Mouse (Mus musculus) heart, embryonic 10.5 days (tissue): ENCODE results near the gene Syce2. TPM values are rescaled to one million over a fixed set of nuclear protein-coding genes. Genes with fewer than 3 reads are reported as not detected.

Source experiments
- DNase-seq: peaks from one replicate; pipeline ENCODE4 v3.0.0-alpha.2; 2017; ENCODE audit warnings: low spot score
- H3K27ac ChIP-seq: fragments of 300-500 bp; sonication (generic); 2 replicates; pipeline ENCODE4 v1.5.1; 2016; ENCODE audit warnings: mild to moderate bottlenecking
- H3K27me3 ChIP-seq: fragments of 300-500 bp; sonication (generic); 2 replicates; pipeline ENCODE4 v1.6.1; 2016; ENCODE audit warnings: mild to moderate bottlenecking; ENCODE audit not compliant: poor library complexity, insufficient read depth, severe bottlenecking
- H3K36me3 ChIP-seq: fragments of 300-500 bp; sonication (generic); 2 replicates; pipeline ENCODE4 v1.6.1; 2016; ENCODE audit warnings: mild to moderate bottlenecking, moderate library complexity
- H3K4me1 ChIP-seq: fragments of 300-500 bp; sonication (generic); 2 replicates; pipeline ENCODE4 v1.6.1; 2016; ENCODE audit warnings: mild to moderate bottlenecking
- H3K4me3 ChIP-seq: fragments of 300-500 bp; sonication (generic); 2 replicates; pipeline ENCODE4 v1.5.1; 2016; ENCODE audit warnings: mild to moderate bottlenecking, moderate library complexity
- H3K9me3 ChIP-seq: fragments of 300-500 bp; sonication (generic); 2 replicates; pipeline ENCODE4 v1.6.1; 2016; ENCODE audit warnings: mild to moderate bottlenecking, moderate library complexity
- WGBS: fragments of 180-500 bp; shearing (Covaris S2); methylation state at CpG from one replicate; pipeline ENCODE4 v1.1.7; 2016; 5-methylcytosine and 5-hydroxymethylcytosine counted together
- polyA plus RNA-seq: library from polyadenylated mRNA; unstranded; fragments of >200 nt; fragmentation: Nextera tagmentation; extraction: Ambion mirVana; gene quantifications from 2 replicates; pipeline ENCODE4 v1.2.1, GENCODE M21; 2016

Syce2 gene
- polyA plus RNA-seq, 1 experiment from 2014 or later, result 64.6 TPM

DNA sequence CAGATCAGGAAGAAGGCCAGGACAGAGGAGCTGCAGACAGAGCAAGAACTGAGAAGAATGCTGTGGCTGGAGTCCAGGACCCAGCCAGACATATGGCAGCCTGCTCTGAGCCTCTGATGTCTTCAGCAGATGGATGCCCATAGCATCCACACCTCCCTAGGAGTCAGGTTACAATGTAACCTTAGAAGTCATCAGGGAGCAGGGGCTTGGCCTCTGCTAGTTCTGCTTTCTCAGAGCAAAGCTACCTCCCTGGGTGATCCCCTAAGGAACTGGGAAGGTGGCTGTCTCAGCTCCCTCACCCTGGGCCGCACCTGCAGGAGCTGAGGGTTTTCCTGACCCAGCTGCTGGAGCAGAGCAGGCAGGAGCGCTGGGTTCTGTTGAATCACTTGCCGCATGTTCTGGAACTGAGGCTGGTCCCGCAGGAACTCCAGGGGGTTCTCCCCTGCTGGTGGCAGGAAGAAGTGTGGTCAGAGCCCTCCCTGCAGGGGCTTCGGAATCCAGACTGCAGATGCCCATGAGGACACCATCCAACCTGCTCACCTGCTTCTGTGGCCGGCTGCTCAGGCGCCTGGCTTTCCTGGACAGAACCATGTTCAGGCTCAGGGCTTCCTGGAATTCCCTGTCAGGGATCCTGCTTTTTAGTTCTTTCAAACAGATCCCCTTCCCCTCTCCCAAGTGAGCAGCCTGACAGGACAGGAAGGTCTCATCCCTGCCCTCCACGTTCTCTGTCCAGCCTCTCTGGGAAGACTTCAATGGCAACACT lies 34.6 kb upstream of the Syce2 start:
- DNase-seq, result no peak
- H3K4me3 ChIP-seq, result peak overlapping the region; percentile 15; the same call in 1 of the 2 replicates
- H3K9me3 ChIP-seq, result no peaks in the 10 kb centered on the region
- peaks cover 62% of the 10 kb centered on the region for H3K36me3 ChIP-seq
- H3K4me1 ChIP-seq, result peaks cover 39% of the 10 kb centered on the region
- 52% methylated on average over 8 of the region's 8 CpGs for WGBS
- peak overlapping the region; percentile 64; the same call in 1 of the 2 replicates for H3K27ac ChIP-seq
- H3K27me3 ChIP-seq, result no peaks in the 10 kb centered on the region

DNA sequence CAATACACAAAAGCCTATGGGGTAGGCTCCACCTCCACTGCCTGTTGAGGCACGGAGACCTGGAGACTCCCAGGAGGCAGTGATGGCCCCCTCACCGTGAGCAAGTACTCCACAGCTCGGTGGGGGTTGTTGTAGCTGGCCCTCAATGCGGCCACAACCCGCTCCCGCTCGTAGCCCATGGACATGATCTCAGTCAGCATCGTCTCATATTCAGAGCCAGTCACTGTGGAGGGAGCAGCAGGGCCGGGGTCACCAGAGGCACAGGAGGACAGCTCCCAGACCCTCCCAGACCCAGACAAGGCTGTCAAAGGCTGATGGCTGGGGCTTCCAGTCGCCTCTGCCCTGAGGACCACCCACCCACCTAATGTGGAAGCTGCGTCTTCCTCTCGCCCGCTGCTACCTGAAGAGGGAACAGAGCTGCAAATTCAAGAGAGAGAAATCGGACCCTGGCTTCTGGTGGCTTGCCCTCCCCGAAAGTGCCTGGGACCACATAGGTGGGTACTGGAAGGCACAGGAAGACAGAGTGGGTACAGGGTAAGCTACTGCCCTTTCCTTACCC lies 33.9 kb upstream of the Syce2 start:
- Histone ChIP-seq H3K4me3 (peak overlapping the region; percentile 15; the same call in 1 of the 2 replicates), H3K27ac (peak overlapping the region; percentile 64), H3K9me3 (no peaks in the 10 kb centered on the region), H3K36me3 (peaks cover 69% of the 10 kb centered on the region), H3K4me1 (peaks cover 40% of the 10 kb centered on the region), H3K27me3 (no peaks in the 10 kb centered on the region)
- DNase-seq, result no peak
- 83% methylated on average over 15 of the region's 15 CpGs for WGBS

DNA sequence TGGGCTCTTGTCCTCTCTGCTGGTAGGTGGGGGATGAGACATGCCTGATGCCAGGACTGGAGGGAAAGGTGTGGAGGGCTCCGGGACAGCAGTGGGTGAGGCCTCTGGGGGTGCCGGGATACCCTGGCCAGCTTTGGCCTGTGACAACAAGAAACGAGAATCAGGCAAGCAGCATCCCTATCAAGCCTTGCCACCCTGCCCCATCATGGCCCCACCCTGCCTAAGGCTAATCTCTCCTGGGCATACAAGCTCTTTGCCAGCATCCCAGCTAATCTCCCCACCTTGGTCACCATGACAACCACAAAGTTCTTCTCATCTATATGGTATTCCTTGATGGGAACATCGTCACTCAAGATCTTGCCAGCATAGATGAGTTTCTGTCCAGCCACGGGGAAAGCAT lies 33.4 kb upstream of the Syce2 start:
- no peak overlapping the region for H3K4me3 ChIP-seq

DNA sequence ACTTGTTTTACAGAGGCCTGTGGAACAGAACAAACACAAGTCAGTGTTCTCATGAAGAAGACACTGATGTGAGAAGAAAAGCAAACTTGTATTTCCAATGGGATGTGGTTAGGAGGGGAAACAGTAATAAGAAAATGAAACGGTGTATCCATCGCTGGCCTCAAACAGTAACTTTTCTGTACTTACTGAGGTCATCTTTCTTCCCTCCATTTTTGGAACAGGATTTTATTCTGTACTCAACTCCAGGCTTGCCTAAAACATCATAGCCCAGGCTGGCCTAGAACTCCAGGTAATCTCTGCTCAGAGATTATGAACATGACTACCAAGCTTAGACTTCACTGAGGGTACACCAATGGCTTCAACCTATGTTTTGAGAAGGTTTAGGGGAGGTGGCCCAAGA lies 32.5 kb upstream of the Syce2 start:
- H3K36me3 ChIP-seq, result peaks cover 75% of the 10 kb centered on the region
- peak overlapping the region; percentile 88 for H3K4me3 ChIP-seq
- H3K27ac ChIP-seq, result peak overlapping the region; percentile 97; the same call in 1 of the 2 replicates
- H3K9me3 ChIP-seq, result no peaks in the 10 kb centered on the region
- 89% methylated on average over 2 of the region's 2 CpGs for WGBS
- no peak for DNase-seq
- H3K27me3 ChIP-seq, result no peaks in the 10 kb centered on the region
- H3K4me1 ChIP-seq, result peaks cover 35% of the 10 kb centered on the region

More for the DNA sequence above, 33.4 kb upstream of the Syce2 start:
- WGBS, result 87% methylated on average over 5 of the region's 5 CpGs
- H3K27ac ChIP-seq, result no peak overlapping the region
- peak; percentile 84 for DNase-seq
- no peaks in the 10 kb centered on the region for H3K9me3 ChIP-seq
- H3K4me1 ChIP-seq, result peaks cover 37% of the 10 kb centered on the region
- no peaks in the 10 kb centered on the region for H3K27me3 ChIP-seq
- peaks cover 74% of the 10 kb centered on the region for H3K36me3 ChIP-seq

DNA sequence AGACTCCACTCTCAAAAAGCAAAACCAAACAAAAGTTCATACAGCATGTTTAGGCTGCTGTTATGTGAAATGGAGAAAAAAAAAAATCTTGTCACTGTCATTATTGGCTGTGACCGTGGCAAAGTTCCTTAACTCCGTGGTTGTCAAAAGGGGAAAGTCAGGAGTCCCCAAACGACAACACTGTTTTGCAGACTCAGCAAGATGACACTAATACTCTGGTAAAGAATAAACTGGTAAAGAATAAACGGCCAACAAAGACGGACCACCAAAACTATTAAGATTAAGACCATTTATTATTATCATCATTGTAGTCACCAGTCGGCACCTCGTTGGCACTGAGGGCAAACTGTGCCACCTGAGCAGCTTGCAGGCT lies 32.0 kb upstream of the Syce2 start:
- H3K36me3 ChIP-seq, result peaks cover 75% of the 10 kb centered on the region
- WGBS, result 5% methylated on average over 7 of the region's 7 CpGs
- peaks cover 36% of the 10 kb centered on the region for H3K4me1 ChIP-seq

DNA sequence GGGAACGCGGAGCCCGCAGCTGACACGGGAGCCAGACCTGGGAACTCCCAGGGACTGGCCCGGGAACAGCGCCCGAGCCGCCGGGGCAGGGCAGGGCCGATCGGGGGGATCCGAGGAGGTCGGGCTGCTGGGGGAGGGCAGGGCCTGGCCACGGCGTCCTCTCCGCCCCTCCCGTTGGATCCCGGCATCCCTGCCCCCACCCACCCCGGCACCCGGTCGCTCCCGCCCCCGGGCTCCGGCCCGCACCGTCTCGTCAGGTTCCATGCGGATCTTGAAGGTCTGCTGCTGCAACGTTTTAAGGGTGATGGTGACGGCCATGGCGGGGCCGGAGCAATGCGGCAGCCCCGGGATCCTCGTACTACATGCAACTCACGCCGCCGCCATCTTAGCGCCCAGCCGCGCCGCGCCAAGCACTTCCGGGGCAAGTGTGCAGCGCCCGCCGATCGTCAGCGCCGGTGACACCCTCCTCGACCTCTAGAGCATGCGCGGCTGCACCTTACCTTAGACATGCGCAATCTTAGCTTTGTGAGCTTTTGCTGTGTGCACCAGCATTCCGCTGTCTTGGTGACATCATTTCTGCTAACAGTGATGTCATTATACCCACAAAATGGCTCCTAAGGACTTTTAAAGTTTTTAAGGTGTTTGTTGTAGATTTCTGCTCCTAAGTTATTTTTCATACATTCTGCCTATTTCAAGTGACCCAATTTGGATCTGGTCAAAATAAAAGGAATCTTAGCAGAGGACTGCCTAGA lies 31.5 kb upstream of the Syce2 start, which contains the start of gene Rad23a:
Gene Rad23a, minus strand, starts transcription at position 418 of the 752 bp plus-strand sequence.
- Histone ChIP-seq H3K9me3 (no peaks in the 10 kb centered on the region), H3K36me3 (peaks cover 76% of the 10 kb centered on the region), H3K4me1 (peaks cover 39% of the 10 kb centered on the region), H3K27me3 (no peaks in the 10 kb centered on the region), H3K27ac (peak within 1 kb of the TSS; percentile 97), H3K4me3 (peak within 1 kb of the TSS; percentile 88)
- WGBS, result under 1% methylated on average over 55 of the region's 55 CpGs
- peak; percentile 97 for DNase-seq

More for the DNA sequence above, 32.0 kb upstream of the Syce2 start:
- no peak for DNase-seq
- H3K9me3 ChIP-seq, result no peaks in the 10 kb centered on the region
- peak overlapping the region; percentile 88 for H3K4me3 ChIP-seq
- peak overlapping the region; percentile 97 for H3K27ac ChIP-seq
- H3K27me3 ChIP-seq, result no peaks in the 10 kb centered on the region

DNA sequence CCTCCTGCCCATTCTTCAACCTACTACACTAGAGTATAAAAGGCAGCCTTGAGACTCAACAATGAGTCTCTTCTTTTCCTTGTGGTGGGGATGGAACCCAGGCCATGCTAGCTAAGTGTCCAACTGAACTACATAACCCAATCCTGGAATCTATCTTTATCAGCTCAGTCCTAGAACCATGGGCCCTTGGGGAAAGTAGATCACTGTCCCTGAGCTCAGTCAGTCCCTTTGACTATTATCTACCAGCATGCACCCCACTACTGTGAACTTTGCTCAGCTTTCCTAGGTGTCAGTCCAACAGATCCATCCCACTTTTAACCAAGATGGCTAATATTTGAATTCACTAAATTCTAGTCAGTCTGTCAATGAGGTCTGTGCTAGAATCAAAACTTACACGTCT lies 30.4 kb upstream of the Syce2 start:
- 77% methylated on average over 1 of the region's 1 CpGs for WGBS
- peaks cover 71% of the 10 kb centered on the region for H3K36me3 ChIP-seq
- H3K27me3 ChIP-seq, result no peaks in the 10 kb centered on the region
- H3K4me1 ChIP-seq, result peaks cover 39% of the 10 kb centered on the region
- H3K4me3 ChIP-seq, result no peak overlapping the region
- no peak for DNase-seq
- H3K9me3 ChIP-seq, result no peaks in the 10 kb centered on the region
- H3K27ac ChIP-seq, result no peak overlapping the region

DNA sequence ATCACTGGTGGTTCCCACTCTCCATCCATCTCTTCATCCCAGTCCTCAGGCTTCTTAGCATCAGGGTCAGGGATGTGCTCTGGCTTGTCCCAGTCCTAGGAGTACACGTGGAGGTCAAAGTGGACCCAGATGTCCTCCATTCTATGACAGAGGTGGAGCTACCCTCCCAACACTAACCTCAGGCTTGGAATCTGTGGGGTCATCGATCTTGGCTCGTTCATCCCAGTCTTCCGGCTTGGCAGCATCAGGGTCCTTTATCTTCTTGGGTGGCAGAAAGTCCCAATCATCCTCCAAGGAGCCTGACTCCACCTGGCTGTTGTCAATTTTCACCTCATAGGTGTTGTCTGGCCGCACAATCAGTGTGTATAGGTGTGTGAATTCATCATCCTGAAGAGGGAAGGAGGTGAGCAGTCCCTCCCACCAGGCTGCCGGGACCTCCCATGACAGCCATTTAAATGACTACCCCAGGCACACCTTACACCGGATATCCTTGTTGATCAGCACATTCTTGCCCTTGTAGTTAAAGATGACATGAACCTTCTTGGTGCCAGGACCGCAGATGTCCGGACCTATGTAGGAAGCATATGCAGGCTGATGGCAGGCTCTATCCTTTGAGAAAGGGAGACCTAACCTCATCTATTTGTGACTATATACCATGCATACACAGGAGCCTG lies 27.4 kb upstream of the Syce2 start:
- WGBS, result 81% methylated on average over 9 of the region's 9 CpGs
- Histone ChIP-seq H3K9me3 (no peaks in the 10 kb centered on the region), H3K27ac (no peak overlapping the region), H3K36me3 (peaks cover 49% of the 10 kb centered on the region), H3K27me3 (no peaks in the 10 kb centered on the region), H3K4me1 (peaks cover 29% of the 10 kb centered on the region), H3K4me3 (peak overlapping the region; percentile 98)
- DNase-seq, result no peak

DNA sequence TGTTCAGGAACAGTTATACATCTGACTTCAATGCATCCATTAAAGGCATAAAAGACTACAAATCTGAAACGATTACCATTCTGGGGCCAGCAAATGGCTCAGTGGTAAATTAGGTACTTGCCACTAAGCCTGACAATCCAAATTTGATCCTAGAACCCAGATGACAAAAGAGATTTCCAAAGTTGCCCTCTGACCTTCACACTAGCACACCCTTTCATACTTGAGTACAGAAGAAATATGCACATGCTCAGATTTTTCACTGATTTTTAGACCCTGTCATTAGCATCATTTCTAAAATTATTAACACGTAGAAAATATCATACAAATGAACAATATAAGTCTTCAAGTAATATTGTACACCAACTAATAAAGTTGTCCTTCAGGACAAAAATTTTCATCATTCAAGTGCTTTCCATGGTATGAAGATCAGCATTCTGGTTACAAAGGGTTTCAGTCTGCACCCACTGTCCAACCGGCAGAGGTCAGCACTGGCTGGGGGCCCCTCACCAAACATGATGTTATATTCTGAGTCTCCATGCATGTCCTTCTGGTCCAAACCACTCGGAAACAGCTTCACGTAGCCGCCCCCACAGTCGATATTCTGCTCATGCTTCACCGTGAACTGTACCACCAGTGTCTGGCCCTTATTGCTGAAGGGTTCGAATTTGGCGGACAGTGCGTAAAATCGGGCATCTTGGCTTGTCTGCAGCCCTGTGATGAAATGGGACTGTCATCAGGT lies 26.4 kb upstream of the Syce2 start:
- H3K4me1 ChIP-seq, result peaks cover 29% of the 10 kb centered on the region
- peak; percentile 79 for DNase-seq
- no peaks in the 10 kb centered on the region for H3K9me3 ChIP-seq
- no peaks in the 10 kb centered on the region for H3K27me3 ChIP-seq
- H3K36me3 ChIP-seq, result peaks cover 49% of the 10 kb centered on the region
- H3K27ac ChIP-seq, result peak overlapping the region; percentile 97
- WGBS, result 15% methylated on average over 12 of the region's 12 CpGs
- peak overlapping the region; percentile 98 for H3K4me3 ChIP-seq

DNA sequence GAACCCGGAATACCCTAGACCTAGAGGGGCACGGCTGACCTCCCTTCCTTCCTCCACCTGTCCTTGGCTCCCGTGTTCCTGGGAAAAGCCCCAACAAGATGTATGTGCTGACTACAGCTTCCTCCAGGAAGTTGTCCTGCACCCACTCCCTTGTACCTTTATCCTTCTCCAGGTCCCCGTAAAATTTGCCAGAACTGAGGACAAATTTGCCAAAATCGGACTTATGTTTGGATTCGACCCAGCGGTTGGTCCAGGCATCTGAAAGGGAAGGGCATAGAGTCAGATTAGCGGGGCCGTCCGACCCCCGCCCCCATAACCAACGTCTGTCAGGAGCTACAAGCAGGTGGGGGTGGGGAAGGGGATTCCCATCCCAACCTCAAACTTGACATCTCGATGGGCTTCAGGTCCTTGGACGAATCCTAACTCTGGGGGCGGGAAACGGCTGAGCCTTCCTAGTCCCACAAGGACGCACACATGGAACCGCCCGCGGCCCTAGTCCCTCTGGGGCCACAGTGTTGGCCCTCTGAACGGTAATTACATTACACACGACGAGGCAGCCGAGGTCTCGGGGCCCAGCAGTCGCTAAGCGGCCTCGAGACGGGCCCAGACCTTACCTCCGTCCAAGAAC lies 25.7 kb upstream of the Syce2 start:
- H3K27me3 ChIP-seq, result no peaks in the 10 kb centered on the region
- no peaks in the 10 kb centered on the region for H3K9me3 ChIP-seq
- peak overlapping the region; percentile 98 for H3K4me3 ChIP-seq
- H3K36me3 ChIP-seq, result peaks cover 48% of the 10 kb centered on the region
- no peak for DNase-seq
- peak overlapping the region; percentile 97 for H3K27ac ChIP-seq
- WGBS, result under 1% methylated on average over 30 of the region's 30 CpGs
- H3K4me1 ChIP-seq, result peaks cover 29% of the 10 kb centered on the region

DNA sequence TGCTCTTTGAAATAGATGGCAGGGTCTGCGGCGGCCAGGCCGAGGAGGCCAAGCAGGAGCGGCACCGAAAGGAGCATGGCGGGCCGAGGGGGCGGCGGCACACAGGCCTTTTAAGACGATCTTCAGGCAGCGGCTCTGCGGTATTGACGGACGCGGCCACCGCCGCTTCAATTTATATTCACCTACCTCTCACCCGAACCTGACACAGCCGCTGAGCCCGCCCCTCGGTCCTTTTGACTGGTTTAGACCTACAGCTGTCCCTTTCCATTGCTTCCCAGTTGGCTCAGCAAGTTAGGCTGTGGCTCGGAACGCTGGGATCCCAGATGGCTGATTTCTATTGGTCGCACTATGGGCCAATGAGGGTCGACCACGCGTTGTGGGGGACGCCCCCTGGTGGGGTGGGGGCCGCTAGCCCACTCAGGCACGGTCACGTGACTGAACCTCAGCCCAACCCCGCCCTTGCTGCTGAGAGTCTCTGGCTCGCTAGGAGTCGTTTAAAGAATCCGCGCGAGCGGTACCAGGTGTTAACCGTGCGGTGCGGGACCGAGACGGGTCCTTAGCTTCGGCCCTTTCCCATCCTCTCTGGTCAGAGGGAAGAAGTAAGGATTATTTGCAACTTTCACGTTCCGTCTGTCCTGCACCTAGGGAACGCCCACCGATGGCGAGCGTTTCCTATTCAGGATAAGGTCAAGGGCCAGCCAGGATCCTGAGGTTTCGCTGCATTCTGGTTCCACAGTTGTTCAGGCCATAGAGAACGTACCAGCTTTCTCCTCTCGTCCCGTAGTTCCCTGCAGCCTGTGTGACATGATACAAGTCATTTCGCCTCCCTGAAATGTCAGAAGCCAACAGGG lies 25.0 kb upstream of the Syce2 start, which contains the start of gene Calr:
Gene Calr, minus strand, starts transcription at position 213 of the 851 bp plus-strand sequence.
- peaks cover 41% of the 10 kb centered on the region for H3K36me3 ChIP-seq
- H3K27me3 ChIP-seq, result no peaks in the 10 kb centered on the region
- under 1% methylated on average over 55 of the region's 55 CpGs for WGBS
- peak within 1 kb of the TSS; percentile 97 for H3K27ac ChIP-seq
- H3K4me1 ChIP-seq, result peaks cover 29% of the 10 kb centered on the region
- DNase-seq, result peak; percentile 100
- H3K9me3 ChIP-seq, result no peaks in the 10 kb centered on the region
- peak within 1 kb of the TSS; percentile 98 for H3K4me3 ChIP-seq
